ENCODE assay signal across 8 mouse cellular contexts in genomic region chrX:48143415-48144335, GRCm38 (mm10). TPM values are rescaled to one million over a fixed set of nuclear protein-coding genes. Genes with fewer than 3 reads are reported as not detected.
DNase-seq lines count a peak whose midpoint lies in the region; ATAC-seq lines count a peak whose summit lies in the region.

No protein-coding gene starts in this region.

- H3K27ac ChIP-seq in heart, embryonic 10.5 days, result no peak overlapping the region; the same call in 1 of the 2 replicates
- no peak overlapping the region for H3K27ac ChIP-seq in embryonic facial prominence, embryonic 13.5 days

- 0 out of 2 replicates have a peak overlapping the region, but pooled peaks have one; percentile 27 for H3K9ac ChIP-seq in embryonic facial prominence, embryonic 13.5 days

- H3K4me3 ChIP-seq in heart, embryonic 10.5 days, result peak overlapping the region; percentile 45; the same call in 1 of the 2 replicates
- H3K4me3 ChIP-seq in embryonic facial prominence, embryonic 13.5 days, result peak overlapping the region; percentile 35

- no peaks in the 10 kb centered on the region for H3K36me3 ChIP-seq in heart, embryonic 10.5 days
- no peaks in the 10 kb centered on the region for H3K36me3 ChIP-seq in embryonic facial prominence, embryonic 13.5 days

- 48% methylated on average over 26 of the region's 26 CpGs for WGBS in heart, embryonic 10.5 days
- 43% methylated on average over 25 of the region's 26 CpGs for WGBS in embryonic facial prominence, embryonic 13.5 days

- no peaks in the 10 kb centered on the region for H3K9me3 ChIP-seq in heart, embryonic 10.5 days
- H3K9me3 ChIP-seq in embryonic facial prominence, embryonic 13.5 days, result no peaks in the 10 kb centered on the region

- H3K27me3 ChIP-seq in heart, embryonic 10.5 days (ENCODE audit: insufficient read depth, poor library complexity, severe bottlenecking), result peaks cover 3% of the 10 kb centered on the region; the same call in 1 of the 2 replicates
- H3K27me3 ChIP-seq in embryonic facial prominence, embryonic 13.5 days, result no peaks in the 10 kb centered on the region

- ATAC-seq in embryonic facial prominence, embryonic 13.5 days (ENCODE audit: insufficient number of reproducible peaks, insufficient read depth, low FRiP score, low TSS enrichment, low read depth), result no peak
- ATAC-seq in erythroid progenitor cell, adult 5-6 weeks (replicated peaks; ENCODE audit: low FRiP score, poor library complexity, severe bottlenecking), result no peak

- H3K4me1 ChIP-seq in heart, embryonic 10.5 days, result no peaks in the 10 kb centered on the region
- peaks cover 9% of the 10 kb centered on the region; the same call in 1 of the 2 replicates for H3K4me1 ChIP-seq in embryonic facial prominence, embryonic 13.5 days

- peak overlapping the region; percentile 53 for H3K4me2 ChIP-seq in embryonic facial prominence, embryonic 13.5 days

- no peak for DNase-seq in heart, embryonic 10.5 days (ENCODE audit: low spot score)
- DNase-seq in heart, adult 8-10 months (ENCODE audit: low spot score), result no peak
- DNase-seq in kidney, postnatal 10 days, result peak; percentile 52
- DNase-seq in lung, postnatal 4 days, result peak; percentile 63 to 69
- peak; percentile 79 for DNase-seq in thymus, postnatal 0 days (ENCODE audit: low spot score)
- DNase-seq in urinary bladder, adult 18-20 months (ENCODE audit: low spot score in 2 of 2), result no peak

RNA-seq across cellular contexts. Expression of gene Sash3, which starts 2.6 kb away (rescaled TPM):
- 0.71 and 1.8 TPM in 2 replicates for polyA plus RNA-seq in heart, embryonic 10.5 days (2016; fragmentation: Nextera tagmentation; extraction: Ambion mirVana)
- 1 to 10 TPM in 1 of 4 experiments, under 1 TPM in 3; 0.41 to 1.8 (median 0.76) TPM for total RNA-seq in heart, adult 8-10 months (2022)
- 1.6 and 1.8 TPM in 2 replicates for polyA plus RNA-seq in embryonic facial prominence, embryonic 13.5 days (2015; fragmentation: Nextera tagmentation; extraction: Ambion mirVana)
- polyA plus RNA-seq in thymus, postnatal 0 days (2015; fragmentation: Nextera tagmentation; extraction: Ambion mirVana), result 240 and 251 TPM in 2 replicates
- total RNA-seq in erythroid progenitor cell, adult 5-6 weeks (2015; ENCODE audit: low replicate concordance), result 24.5 and 33.5 TPM in 2 replicates
- total RNA-seq in erythroid progenitor cell, adult 5-6 weeks (2017; ENCODE audit: low replicate concordance), result 13.0 and 24.5 TPM in 2 replicates

RNA-seq across cellular contexts. Expression of gene Xpnpep2, which starts 35.1 kb away (rescaled TPM):
- 0.34 and 1.1 TPM in 2 replicates for polyA plus RNA-seq in heart, embryonic 10.5 days (2016; fragmentation: Nextera tagmentation; extraction: Ambion mirVana)
- 1 to 10 TPM; 1.6 to 4.1 (median 2.6) TPM for total RNA-seq in heart, adult 8-10 months (2022)
- 4.4 and 4.6 TPM in 2 replicates for polyA plus RNA-seq in embryonic facial prominence, embryonic 13.5 days (2015; fragmentation: Nextera tagmentation; extraction: Ambion mirVana)
- 0.46 and 0.55 TPM in 2 replicates for polyA plus RNA-seq in thymus, postnatal 0 days (2015; fragmentation: Nextera tagmentation; extraction: Ambion mirVana)
- total RNA-seq in erythroid progenitor cell, adult 5-6 weeks (2015; ENCODE audit: low replicate concordance), result not detected in 2 replicates
- total RNA-seq in erythroid progenitor cell, adult 5-6 weeks (2017; ENCODE audit: low replicate concordance), result not detected in 2 replicates

Comparison
In these comparisons a context has a peak if more than half of its experiments do, and no peak if none do; other contexts are left out.
1. DNase-seq: peak in kidney, postnatal 10 days (single experiment), lung, postnatal 4 days (2 of 2) and thymus, postnatal 0 days (single experiment); none in heart, embryonic 10.5 days (single experiment), heart, adult 8-10 months (single experiment) and urinary bladder, adult 18-20 months (0 of 2).
2. RNA of gene Sash3, which starts 2.6 kb away (polyA plus RNA-seq): 240 to 251 TPM in thymus, postnatal 0 days; 1.6 to 1.8 TPM in embryonic facial prominence, embryonic 13.5 days and 0.71 to 1.8 TPM in heart, embryonic 10.5 days; every median in the first group is over 10 times any median in the second.